8 mouse cellular contexts compared by ENCODE assay signal in the genomic region with DNA sequence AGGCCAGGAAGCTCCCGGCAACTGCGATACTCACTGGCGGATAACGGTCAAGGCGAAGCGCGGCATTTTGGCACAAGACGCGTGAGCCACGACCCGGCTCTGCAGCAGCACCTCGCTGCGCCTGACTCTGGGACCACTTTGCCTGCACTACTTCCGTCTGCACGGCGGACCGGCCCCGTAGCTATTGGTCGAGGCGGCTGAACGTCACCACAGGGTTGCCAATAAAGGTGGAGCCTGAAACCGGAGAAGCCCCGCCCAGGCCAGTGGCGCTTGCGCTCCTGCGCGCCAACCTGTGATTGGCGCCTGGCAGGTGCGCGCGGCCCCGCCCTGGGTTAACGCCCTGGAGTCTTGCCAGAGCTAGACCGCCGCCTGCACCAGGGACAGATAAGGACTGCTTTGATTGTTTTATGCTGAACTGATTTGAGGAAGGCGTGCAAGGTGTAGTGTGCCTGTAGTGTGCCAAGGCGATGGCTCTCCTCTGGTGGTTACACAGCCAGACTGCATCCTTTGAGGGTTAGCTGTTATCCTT. TPM values are rescaled to one million over a fixed set of nuclear protein-coding genes. Genes with fewer than 3 reads are reported as not detected.
DNase-seq lines count a peak whose midpoint lies in the region; ATAC-seq lines count a peak whose summit lies in the region.

Gene Tigar, minus strand, starts transcription at position 156 of the 529 bp plus-strand sequence.

- under 1% methylated on average over 37 of the region's 37 CpGs for WGBS in hindbrain, embryonic 12.5 days

- ATAC-seq in hindbrain, embryonic 12.5 days (ENCODE audit: low FRiP score) = peak; percentile 100

- peaks cover 8% of the 10 kb centered on the region for H3K4me1 ChIP-seq in hindbrain, embryonic 12.5 days

- H3K4me2 ChIP-seq in hindbrain, embryonic 12.5 days (replicated peaks) = peak within 1 kb of the TSS; percentile 87

- H3K27ac ChIP-seq in hindbrain, embryonic 12.5 days = no peak within 1 kb of the TSS

- no peaks in the 10 kb centered on the region for H3K27me3 ChIP-seq in hindbrain, embryonic 12.5 days

- DNase-seq in NIH3T3 (ENCODE audit: low read depth) = peak; percentile 90
- peak; percentile 98 to 99 for DNase-seq in cerebellum, postnatal 10 days
- peak; percentile 91 to 93 for DNase-seq in frontal cortex, postnatal 10 days (ENCODE audit: low spot score in 2 of 2)
- DNase-seq in layer of hippocampus, postnatal 14 days (ENCODE audit: low spot score in 2 of 2) = peak; percentile 93 to 96
- DNase-seq in lung, postnatal 14 days = peak; percentile 92
- peak; percentile 83 for DNase-seq in retina, adult 2 months (ENCODE audit: low read depth, low spot score)
- peak; percentile 93 to 95 for DNase-seq in thymus, postnatal 36 days

- peak within 1 kb of the TSS; percentile 60 for H3K9ac ChIP-seq in hindbrain, embryonic 12.5 days

- H3K36me3 ChIP-seq in hindbrain, embryonic 12.5 days = no peaks in the 10 kb centered on the region

- no peaks in the 10 kb centered on the region for H3K9me3 ChIP-seq in hindbrain, embryonic 12.5 days (replicated peaks)

- H3K4me3 ChIP-seq in hindbrain, embryonic 12.5 days = peak within 1 kb of the TSS; percentile 48

RNA-seq across cellular contexts. Expression of gene Tigar, which starts in this region (rescaled TPM):
- polyA plus RNA-seq in hindbrain, embryonic 12.5 days (2016; fragmentation: Nextera tagmentation; extraction: Ambion mirVana) = 8.3 and 9.5 TPM in 2 replicates
- total RNA-seq in layer of hippocampus, postnatal 14 days (2021) = 10 to 100 TPM; 30.6 to 36.6 TPM
